Mouse (Mus musculus) lung, postnatal 14 days (tissue): ENCODE results near the gene Dcps.
"Not testable (repeated sequence)": the region's sequence is repeated elsewhere in the genome, so short reads cannot be mapped to it uniquely, and the experiment has no call there.

Source experiments
- DNase-seq: peaks from one replicate; pipeline ENCODE4 v3.0.0; 2021

Dcps gene

GRCm38 (mm10) chr9:35176124-35176659 is 331 bp upstream of the Dcps start:
- no peak for DNase-seq

GRCm38 (mm10) chr9:35173331-35173730 is 2.5 kb downstream of the Dcps start:
- no peak for DNase-seq

GRCm38 (mm10) chr9:35170071-35170470 is 5.8 kb downstream of the Dcps start:
- DNase-seq = no peak

GRCm38 (mm10) chr9:35166798-35167635 is 8.8 kb downstream of the Dcps start:
- DNase-seq = no peak

GRCm38 (mm10) chr9:35166144-35166797 is 9.6 kb downstream of the Dcps start:
- DNase-seq = peak; percentile 34

- no peak for DNase-seq
Observed at GRCm38 (mm10) chr9:35164142-35164874, 11.6 kb downstream of the Dcps start.

- DNase-seq = peak; percentile 63
Observed at GRCm38 (mm10) chr9:35163011-35163690, 12.7 kb downstream of the Dcps start.

- no peak for DNase-seq
Observed at GRCm38 (mm10) chr9:35161721-35162120, 14.1 kb downstream of the Dcps start.

- no peak for DNase-seq
Observed at GRCm38 (mm10) chr9:35160662-35161061, 15.2 kb downstream of the Dcps start.

GRCm38 (mm10) chr9:35158477-35158876 is 17.4 kb downstream of the Dcps start:
- no peak for DNase-seq

GRCm38 (mm10) chr9:35156862-35157261 is 19.0 kb downstream of the Dcps start:
- DNase-seq = no peak

- DNase-seq = peak; percentile 40
Observed at GRCm38 (mm10) chr9:35156002-35156710, 19.7 kb downstream of the Dcps start.

- no peak for DNase-seq
Observed at GRCm38 (mm10) chr9:35152923-35153322, 22.9 kb downstream of the Dcps start.

GRCm38 (mm10) chr9:35148822-35149221 is 27.0 kb downstream of the Dcps start:
- not testable (repeated sequence) for DNase-seq

- not testable (repeated sequence) for DNase-seq
Observed at GRCm38 (mm10) chr9:35147261-35147660, 28.6 kb downstream of the Dcps start.

- DNase-seq = no peak
Observed at GRCm38 (mm10) chr9:35145829-35146228, 30.0 kb downstream of the Dcps start.

GRCm38 (mm10) chr9:35145118-35145517 is 30.7 kb downstream of the Dcps start:
- DNase-seq = no peak

- no peak for DNase-seq
Observed at GRCm38 (mm10) chr9:35142221-35142620, 33.6 kb downstream of the Dcps start.

GRCm38 (mm10) chr9:35139231-35139744 is 36.6 kb downstream of the Dcps start:
- DNase-seq = no peak

- no peak for DNase-seq
Observed at GRCm38 (mm10) chr9:35138029-35138428, 37.8 kb downstream of the Dcps start.

GRCm38 (mm10) chr9:35135575-35135974 is 40.3 kb downstream of the Dcps start:
- DNase-seq = no peak
